Mouse (Mus musculus) CD4-positive, CD25-positive, alpha-beta regulatory T cell, adult 2 months (primary cell): ENCODE results near the gene Slc9a7.
A peak's percentile ranks its signal among the peaks of the same experiment; 100 is the strongest.

Source experiments
- DNase-seq: peaks from one replicate; pipeline ENCODE4 v3.0.0-alpha.2; 2012; ENCODE audit warnings: low read depth, low spot score

The Slc9a7 gene

GRCm38 (mm10) chrX:20160301-20160700 lies 131.3 kb downstream of the Slc9a7 start:
- DNase-seq = no peak

- peak; percentile 7 for DNase-seq
Measured at GRCm38 (mm10) chrX:20157519-20157918, 134.1 kb downstream of the Slc9a7 start.

DNA sequence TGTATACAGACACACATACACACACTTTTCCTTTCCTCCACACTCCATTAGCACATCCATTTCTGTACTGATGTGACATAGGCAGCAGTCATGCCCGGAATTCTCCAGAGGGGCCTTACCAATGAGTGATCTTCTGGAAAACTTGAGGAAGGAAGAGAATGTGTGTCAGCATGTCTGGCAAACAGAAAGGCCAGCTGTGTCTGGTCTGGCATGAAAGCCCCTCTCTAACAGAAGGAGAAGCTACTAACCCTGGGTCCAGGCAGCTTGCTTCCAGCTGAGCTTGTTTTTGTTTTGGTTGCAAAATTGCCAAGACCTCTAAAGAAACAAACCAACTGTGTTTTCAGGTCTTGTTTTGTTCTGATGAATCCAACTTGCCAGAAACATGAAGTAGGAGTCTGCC lies 162.1 kb downstream of the Slc9a7 start:
- no peak for DNase-seq

- no peak for DNase-seq
Measured at GRCm38 (mm10) chrX:20128951-20129350, 162.7 kb downstream of the Slc9a7 start.

GRCm38 (mm10) chrX:20125481-20125880 lies 166.1 kb downstream of the Slc9a7 start:
- no peak for DNase-seq

- no peak for DNase-seq
Measured at GRCm38 (mm10) chrX:20117717-20118116, 173.9 kb downstream of the Slc9a7 start.

DNA sequence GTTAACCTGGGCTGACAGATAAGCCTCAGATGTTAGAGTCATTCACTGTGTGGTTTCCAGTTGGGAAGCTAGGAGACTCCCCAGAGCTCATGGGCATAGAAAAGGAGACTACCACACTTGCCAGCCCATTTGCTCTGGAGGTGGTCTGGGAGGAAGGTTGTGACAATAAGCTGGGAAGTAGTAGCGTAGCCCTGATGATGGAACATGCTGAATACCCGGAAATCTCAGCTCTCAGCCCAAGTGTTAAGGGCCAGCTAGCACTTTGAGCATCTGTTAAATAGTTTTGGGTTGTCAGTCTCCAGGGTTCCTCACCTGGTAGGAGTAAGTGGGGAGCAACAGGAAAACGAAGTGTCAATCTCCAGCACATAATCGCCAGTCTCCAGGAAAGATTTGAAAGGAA lies 221.4 kb downstream of the Slc9a7 start:
- DNase-seq = no peak

DNA sequence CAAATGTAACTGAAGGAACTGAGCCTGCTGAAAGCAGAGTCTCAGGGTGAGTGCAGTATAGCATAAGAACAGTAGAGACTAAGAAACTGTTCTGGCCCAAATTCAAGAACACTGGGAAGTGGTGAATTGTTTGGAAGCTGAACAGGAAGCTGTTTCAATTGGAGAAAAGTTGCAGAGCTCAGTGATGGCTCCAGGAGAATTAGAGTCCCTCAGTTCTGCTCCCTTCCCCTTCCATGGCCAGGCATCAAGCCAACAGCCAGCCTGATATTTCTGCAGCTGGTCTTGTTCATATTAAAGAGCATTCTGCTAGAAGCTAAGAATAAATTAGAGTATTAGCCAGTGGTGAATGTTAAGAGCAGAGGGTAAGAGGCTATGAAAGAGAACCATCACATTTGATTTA lies 225.0 kb downstream of the Slc9a7 start:
- no peak for DNase-seq

DNA sequence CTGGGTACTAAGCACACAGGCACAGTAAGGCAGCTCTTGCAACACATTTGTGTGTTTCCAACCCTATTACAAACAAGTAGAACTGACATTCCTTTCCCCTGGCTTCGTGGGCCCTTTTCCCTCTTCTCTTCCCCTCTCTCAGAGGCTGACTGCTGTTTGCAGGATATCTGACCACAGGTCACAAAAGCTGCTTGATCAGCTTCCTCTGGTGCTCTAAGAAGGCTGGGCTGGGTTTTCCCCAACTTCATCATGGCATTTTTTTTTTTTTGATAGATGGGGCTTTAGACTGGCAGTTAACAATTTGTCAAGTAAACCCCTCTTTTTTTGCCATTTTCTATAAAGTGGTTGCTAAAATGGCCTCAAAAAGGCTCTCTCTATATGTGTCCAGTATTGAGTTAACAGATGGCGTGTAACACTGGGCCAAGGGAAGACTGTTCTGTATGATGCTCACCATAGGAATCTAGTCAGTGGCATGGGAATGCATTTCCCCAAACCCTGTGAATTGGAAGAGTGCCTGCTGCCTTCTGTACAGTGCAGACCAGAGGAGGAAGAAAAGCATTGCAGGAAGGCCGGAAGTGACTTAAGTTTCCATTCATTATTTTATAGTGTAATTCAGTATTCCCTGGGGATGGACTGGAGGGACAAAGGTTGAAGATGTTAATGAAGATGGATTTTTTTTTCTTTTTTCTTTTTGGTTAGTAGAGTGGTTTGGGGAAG lies 229.7 kb downstream of the Slc9a7 start:
- no peak for DNase-seq

- no peak for DNase-seq
Measured at GRCm38 (mm10) chrX:20060769-20061315, 230.8 kb downstream of the Slc9a7 start.

GRCm38 (mm10) chrX:20060096-20060768 lies 231.4 kb downstream of the Slc9a7 start:
- DNase-seq = no peak

GRCm38 (mm10) chrX:20059381-20059971 lies 232.1 kb downstream of the Slc9a7 start, which contains the start of gene Chst7:
Gene Chst7, plus strand, starts transcription at chrX:20059560.
- DNase-seq = peak; percentile 3
